Mouse (Mus musculus): ENCODE measurements around the gene Kcnk3. TPM values are rescaled to one million over a fixed set of nuclear protein-coding genes. Genes with fewer than 3 reads are reported as not detected.

Gene Kcnk3
- 678 and 701 TPM in 2 replicates for total RNA-seq (2021)
- long read RNA-seq, experiment 1, transcript Kcnk3-201 (2 exons, 3,811 nt), result major isoform, 1,497 of 2,189 reads
- long read RNA-seq, experiment 1, partial matches to known transcripts, result 218 of 2,189 reads
- long read RNA-seq, experiment 1, other reads (novel, unspliced or antisense), result 474 of 2,189 reads
- long read RNA-seq, experiment 2, transcript Kcnk3-201 (2 exons, 3,811 nt), result major isoform, 934 of 1,582 reads
- long read RNA-seq, experiment 2, partial matches to known transcripts, result 2 of 1,582 reads
- long read RNA-seq, experiment 2, other reads (novel, unspliced or antisense), result 646 of 1,582 reads

- DNase-seq, result peak; percentile 94
Measured at GRCm38 (mm10) chr5:30587681-30588300, at the start of gene Kcnk3. Gene Kcnk3 (plus strand): TSS chr5:30588170.

GRCm38 (mm10) chr5:30545698-30546097, 42.3 kb upstream of the Kcnk3 start, which contains the start of gene Cib4:
Gene Cib4 (minus strand): TSS chr5:30545836.
- peak; percentile 63 for DNase-seq

GRCm38 (mm10) chr5:30548681-30549080, 39.3 kb upstream of the Kcnk3 start:
- peak; percentile 63 for DNase-seq

GRCm38 (mm10) chr5:30550334-30551021, 37.5 kb upstream of the Kcnk3 start:
- DNase-seq, result peak; percentile 87

- peak; percentile 93 for DNase-seq
Measured at GRCm38 (mm10) chr5:30551022-30551638, 36.8 kb upstream of the Kcnk3 start.

- peak; percentile 70 for DNase-seq
Measured at GRCm38 (mm10) chr5:30552006-30552405, 36.0 kb upstream of the Kcnk3 start.

- peak; percentile 74 for DNase-seq
Measured at GRCm38 (mm10) chr5:30553936-30554335, 34.0 kb upstream of the Kcnk3 start.

- DNase-seq, result peak; percentile 72
Measured at GRCm38 (mm10) chr5:30554981-30555380, 33.0 kb upstream of the Kcnk3 start.

GRCm38 (mm10) chr5:30556284-30556683, 31.7 kb upstream of the Kcnk3 start:
- DNase-seq, result no peak

- no peak for DNase-seq
Measured at GRCm38 (mm10) chr5:30559421-30559820, 28.5 kb upstream of the Kcnk3 start.

- peak; percentile 35 for DNase-seq
Measured at GRCm38 (mm10) chr5:30559986-30560493, 27.9 kb upstream of the Kcnk3 start.

GRCm38 (mm10) chr5:30568479-30568878, 19.5 kb upstream of the Kcnk3 start:
- no peak for DNase-seq

- DNase-seq, result no peak
Measured at GRCm38 (mm10) chr5:30571820-30572219, 16.1 kb upstream of the Kcnk3 start.

GRCm38 (mm10) chr5:30574367-30574766, 13.6 kb upstream of the Kcnk3 start:
- peak; percentile 73 for DNase-seq

- DNase-seq, result no peak
Measured at GRCm38 (mm10) chr5:30576233-30576632, 11.7 kb upstream of the Kcnk3 start.

- DNase-seq, result peak; percentile 37
Measured at GRCm38 (mm10) chr5:30577251-30577650, 10.7 kb upstream of the Kcnk3 start.

GRCm38 (mm10) chr5:30577654-30578310, 10.2 kb upstream of the Kcnk3 start:
- DNase-seq, result peak; percentile 83

- peak; percentile 82 for DNase-seq
Measured at GRCm38 (mm10) chr5:30578445-30579080, 9.4 kb upstream of the Kcnk3 start.

- peak; percentile 41 for DNase-seq
Measured at GRCm38 (mm10) chr5:30580725-30581124, 7.2 kb upstream of the Kcnk3 start.

GRCm38 (mm10) chr5:30582017-30582416, 6.0 kb upstream of the Kcnk3 start:
- DNase-seq, result peak; percentile 29

- peak; percentile 37 for DNase-seq
Measured at GRCm38 (mm10) chr5:30586616-30587015, 1.4 kb upstream of the Kcnk3 start.

Measured in adrenal gland, postnatal 14 days (tissue).